Mouse (Mus musculus) hindbrain, embryonic 16.5 days (tissue): ENCODE data around the gene Rpl28. TPM values are rescaled to one million over a fixed set of nuclear protein-coding genes. Genes with fewer than 3 reads are reported as not detected.
A peak's percentile ranks its signal among the peaks of the same experiment; 100 is the strongest.

Experiments
- ATAC-seq: fragments of 200-750 bp; cut with Nextera tagmentation; 2 replicates; pipeline ENCODE4 v1.8.0; 2017; ENCODE audit warnings: moderate TSS enrichment, moderate library complexity
- H3K27ac ChIP-seq: fragments of 300-500 bp; sonication (generic); 2 replicates; pipeline ENCODE4 v1.5.1; 2014; ENCODE audit warnings: low read depth, mild to moderate bottlenecking, control low read depth, low read length, moderate library complexity
- H3K27me3 ChIP-seq: fragments of 300-500 bp; sonication (generic); replicated peaks from 2 replicates; pipeline ENCODE4 v1.6.1; 2014; ENCODE audit warnings: low read length; ENCODE audit not compliant: control insufficient read depth, insufficient read depth
- H3K36me3 ChIP-seq: fragments of 300-500 bp; sonication (generic); 2 replicates; pipeline ENCODE4 v1.6.1; 2014; ENCODE audit warnings: mild to moderate bottlenecking, low read length, moderate library complexity, mixed read lengths; ENCODE audit not compliant: control insufficient read depth, insufficient read depth
- H3K4me1 ChIP-seq: fragments of 300-500 bp; sonication (generic); 2 replicates; pipeline ENCODE4 v1.6.1; 2014; ENCODE audit warnings: low read depth, low read length; ENCODE audit not compliant: control insufficient read depth, insufficient read depth
- H3K4me2 ChIP-seq: fragments of 300-500 bp; sonication (generic); 2 replicates; pipeline ENCODE4 v1.6.1; 2014; ENCODE audit warnings: mild to moderate bottlenecking, low read length, control low read depth, moderate library complexity
- H3K4me3 ChIP-seq: fragments of 300-500 bp; sonication (generic); 2 replicates; pipeline ENCODE4 v1.5.1; 2014; ENCODE audit warnings: mild to moderate bottlenecking, low read length, control low read depth, moderate library complexity
- H3K9ac ChIP-seq: fragments of 300-500 bp; sonication (generic); 2 replicates; pipeline ENCODE4 v1.6.1; 2014; ENCODE audit warnings: low read depth, mild to moderate bottlenecking, control low read depth, low read length, moderate library complexity
- H3K9me3 ChIP-seq: fragments of 300-500 bp; sonication (generic); 2 replicates; pipeline ENCODE4 v1.6.1; 2014; ENCODE audit warnings: mild to moderate bottlenecking, low read length, moderate library complexity; ENCODE audit not compliant: control insufficient read depth
- WGBS: fragments of 180-500 bp; shearing (Covaris S2); extraction: QIAGEN DNeasy Blood & Tissue Kit; methylation state at CpG from one replicate; pipeline ENCODE4 v1.1.7; 2014; 5-methylcytosine and 5-hydroxymethylcytosine counted together
- polyA plus RNA-seq: library from polyadenylated mRNA; unstranded; fragments of >200 nt; fragmentation: Nextera tagmentation; extraction: Ambion mirVana; gene quantifications from 2 replicates; pipeline ENCODE4 v1.2.1, GENCODE M21; 2015

Rpl28 gene
- polyA plus RNA-seq, 1 experiment from 2014 or later, result 212 TPM

- 4% methylated on average over 24 of the region's 24 CpGs for WGBS
Observed at GRCm38 (mm10) chr7:4752821-4753570, 39.7 kb upstream of the Rpl28 start, which contains the start of gene Cox6b2. Cox6b2 (minus strand) TSS chr7:4753094.

DNA sequence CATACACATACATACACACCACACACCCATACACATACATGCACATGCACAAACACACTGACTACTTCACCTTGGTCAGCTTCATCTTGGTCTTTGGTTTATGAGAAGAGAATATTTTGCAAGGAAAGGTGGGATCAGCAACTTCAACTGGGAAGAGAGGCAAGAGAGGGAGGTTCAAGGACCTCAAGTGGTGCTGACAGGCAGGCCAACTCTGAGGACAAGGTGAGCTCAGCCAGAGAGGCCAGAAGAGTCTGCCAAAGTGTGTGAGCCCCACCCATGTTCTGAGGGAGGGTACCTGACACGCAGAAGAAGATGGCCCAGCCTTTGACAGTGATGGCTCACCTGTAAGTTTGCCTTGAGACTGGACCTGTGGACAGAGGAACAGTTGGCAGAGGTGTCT is 33.0 kb upstream of the Rpl28 start:
- no peaks in the 10 kb centered on the region for H3K9me3 ChIP-seq
- H3K27me3 ChIP-seq, result no peaks in the 10 kb centered on the region
- WGBS, result 28% methylated on average over 1 of the region's 1 CpGs
- no peak overlapping the region for H3K4me2 ChIP-seq
- no peaks in the 10 kb centered on the region for H3K36me3 ChIP-seq
- no peaks in the 10 kb centered on the region for H3K4me1 ChIP-seq
- H3K27ac ChIP-seq, result no peak overlapping the region
- no peak overlapping the region for H3K4me3 ChIP-seq
- no peak for ATAC-seq
- H3K9ac ChIP-seq, result no peak overlapping the region

More at GRCm38 (mm10) chr7:4752821-4753570, 39.7 kb upstream of the Rpl28 start, which contains the start of gene Cox6b2:
- H3K9me3 ChIP-seq, result no peaks in the 10 kb centered on the region
- H3K4me1 ChIP-seq, result peaks cover 12% of the 10 kb centered on the region
- H3K27me3 ChIP-seq, result no peaks in the 10 kb centered on the region
- H3K4me2 ChIP-seq, result peak within 1 kb of the TSS; percentile 65
- no peaks in the 10 kb centered on the region for H3K36me3 ChIP-seq
- H3K9ac ChIP-seq, result peak within 1 kb of the TSS; percentile 49
- 0 out of 2 replicates have a peak within 1 kb of the TSS, but pooled peaks have one; percentile 9 for H3K27ac ChIP-seq
- ATAC-seq, result peak; percentile 92
- H3K4me3 ChIP-seq, result peak within 1 kb of the TSS; percentile 43

GRCm38 (mm10) chr7:4764946-4765710 is 27.5 kb upstream of the Rpl28 start:
- Histone ChIP-seq H3K4me3 (no peak overlapping the region), H3K9me3 (no peaks in the 10 kb centered on the region), H3K27me3 (no peaks in the 10 kb centered on the region), H3K36me3 (no peaks in the 10 kb centered on the region), H3K4me1 (no peaks in the 10 kb centered on the region), H3K27ac (no peak overlapping the region), H3K4me2 (no peak overlapping the region), H3K9ac (no peak overlapping the region)
- WGBS, result 18% methylated on average over 4 of the region's 4 CpGs
- no peak for ATAC-seq

- ATAC-seq, result no peak
- no peak within 1 kb of the TSS for H3K27ac ChIP-seq
Observed at GRCm38 (mm10) chr7:4771202-4771601, 21.5 kb upstream of the Rpl28 start, which contains the start of gene Fam71e2. Fam71e2 (minus strand) TSS chr7:4771302.

GRCm38 (mm10) chr7:4776131-4776530 is 16.5 kb upstream of the Rpl28 start:
- H3K4me2 ChIP-seq, result no peak overlapping the region
- no peak overlapping the region for H3K9ac ChIP-seq
- WGBS, result 44% methylated on average over 10 of the region's 10 CpGs
- peaks cover 8% of the 10 kb centered on the region; the same call in 1 of the 2 replicates for H3K4me1 ChIP-seq
- no peaks in the 10 kb centered on the region for H3K36me3 ChIP-seq
- H3K9me3 ChIP-seq, result no peaks in the 10 kb centered on the region
- no peak overlapping the region for H3K4me3 ChIP-seq
- peaks cover 45% of the 10 kb centered on the region for H3K27me3 ChIP-seq
- ATAC-seq, result no peak
- H3K27ac ChIP-seq, result no peak overlapping the region

More at GRCm38 (mm10) chr7:4771202-4771601, 21.5 kb upstream of the Rpl28 start, which contains the start of gene Fam71e2:
- 78% methylated on average over 4 of the region's 5 CpGs for WGBS
- H3K4me1 ChIP-seq, result no peaks in the 10 kb centered on the region
- no peak within 1 kb of the TSS for H3K4me2 ChIP-seq
- no peak within 1 kb of the TSS for H3K9ac ChIP-seq
- H3K4me3 ChIP-seq, result no peak within 1 kb of the TSS
- H3K27me3 ChIP-seq, result peaks cover 12% of the 10 kb centered on the region
- H3K36me3 ChIP-seq, result no peaks in the 10 kb centered on the region
- H3K9me3 ChIP-seq, result no peaks in the 10 kb centered on the region

GRCm38 (mm10) chr7:4776861-4777830 is 15.5 kb upstream of the Rpl28 start:
- H3K4me2 ChIP-seq, result peak overlapping the region; percentile 52
- peaks cover 45% of the 10 kb centered on the region for H3K27me3 ChIP-seq
- no peak overlapping the region for H3K27ac ChIP-seq
- under 1% methylated on average over 43 of the region's 56 CpGs for WGBS
- no peaks in the 10 kb centered on the region for H3K36me3 ChIP-seq
- ATAC-seq, result peak; percentile 66
- H3K9ac ChIP-seq, result peak overlapping the region; percentile 58
- no peaks in the 10 kb centered on the region for H3K9me3 ChIP-seq
- H3K4me1 ChIP-seq, result peaks cover 8% of the 10 kb centered on the region; the same call in 1 of the 2 replicates
- H3K4me3 ChIP-seq, result peak overlapping the region; percentile 38

GRCm38 (mm10) chr7:4777851-4778637 is 14.6 kb upstream of the Rpl28 start:
- H3K4me2 ChIP-seq, result no peak overlapping the region; the same call in 1 of the 2 replicates
- peaks cover 8% of the 10 kb centered on the region; the same call in 1 of the 2 replicates for H3K4me1 ChIP-seq
- no peak overlapping the region for H3K4me3 ChIP-seq
- H3K36me3 ChIP-seq, result no peaks in the 10 kb centered on the region
- no peak for ATAC-seq
- no peaks in the 10 kb centered on the region for H3K9me3 ChIP-seq
- no peak overlapping the region for H3K9ac ChIP-seq
- H3K27ac ChIP-seq, result no peak overlapping the region
- H3K27me3 ChIP-seq, result peaks cover 45% of the 10 kb centered on the region
- WGBS, result 3% methylated on average over 15 of the region's 20 CpGs

DNA sequence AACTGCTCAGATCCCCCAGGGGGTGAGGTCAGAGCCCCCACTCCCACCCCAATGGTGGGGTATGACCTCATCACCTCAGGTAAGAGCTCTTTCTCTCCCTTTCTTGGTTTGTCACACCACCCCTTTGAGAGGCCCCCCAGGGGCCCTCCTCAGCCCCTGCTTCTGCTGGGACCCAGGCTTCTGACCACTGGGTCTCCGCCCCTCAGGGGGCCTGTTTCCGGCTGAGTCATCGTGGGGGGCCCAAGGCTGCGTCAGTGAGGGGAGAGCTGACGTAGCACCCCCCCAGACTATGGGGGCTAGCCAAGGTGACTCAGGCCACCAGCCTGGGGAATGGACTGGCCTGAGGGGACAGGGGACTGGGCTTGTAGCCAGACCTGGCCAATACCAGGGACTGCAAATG is 12.8 kb upstream of the Rpl28 start:
- H3K9me3 ChIP-seq, result no peaks in the 10 kb centered on the region
- ATAC-seq, result no peak
- H3K9ac ChIP-seq, result no peak overlapping the region
- no peak overlapping the region for H3K4me3 ChIP-seq
- no peaks in the 10 kb centered on the region for H3K36me3 ChIP-seq
- H3K4me2 ChIP-seq, result no peak overlapping the region
- H3K27ac ChIP-seq, result no peak overlapping the region
- peaks cover 8% of the 10 kb centered on the region; the same call in 1 of the 2 replicates for H3K4me1 ChIP-seq
- peaks cover 44% of the 10 kb centered on the region for H3K27me3 ChIP-seq
- 34% methylated on average over 5 of the region's 5 CpGs for WGBS
